Mouse (Mus musculus) kidney, postnatal 36 days (tissue): ENCODE measurements around the gene Llph.

Experiments
- DNase-seq, 2 experiments: peaks; one replicate each; pipeline ENCODE4 v3.0.0; 2021 to 2022; ENCODE audit warnings: mixed read lengths in 2 of 2

The Llph gene

GRCm38 (mm10) chr10:120219578-120220359, 7.1 kb upstream of the Llph start:
- DNase-seq: peak; percentile 16 to 24

GRCm38 (mm10) chr10:120220776-120221175, 6.1 kb upstream of the Llph start:
- DNase-seq: no peak

- DNase-seq: peak; percentile 51 to 88
Measured at GRCm38 (mm10) chr10:120231718-120232117, 4.8 kb downstream of the Llph start.

- DNase-seq: peak; percentile 57 to 82
Measured at GRCm38 (mm10) chr10:120233655-120234367, 6.9 kb downstream of the Llph start.

DNA sequence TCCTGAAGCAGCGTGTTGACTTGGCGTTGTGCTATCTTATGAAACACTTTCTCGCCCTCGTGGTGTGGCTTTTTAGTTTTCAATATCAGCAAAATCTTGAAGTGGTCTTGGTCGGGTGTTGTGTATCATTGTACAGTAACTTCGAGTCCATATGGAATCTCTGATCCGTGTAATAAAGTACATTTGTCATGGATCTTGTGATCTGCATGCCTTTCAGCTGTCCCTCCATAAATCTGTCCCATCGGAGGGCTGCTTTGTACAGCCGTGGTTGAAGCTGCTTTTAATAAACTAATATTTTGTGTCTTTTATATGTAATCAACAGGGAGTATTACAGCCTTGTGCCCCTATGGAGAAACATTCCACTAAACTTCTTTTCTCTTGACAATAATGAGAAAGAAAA, 10.0 kb downstream of the Llph start:
- DNase-seq: no peak

GRCm38 (mm10) chr10:120238241-120238640, 11.4 kb downstream of the Llph start:
- no peak for DNase-seq

- no peak for DNase-seq
Measured at GRCm38 (mm10) chr10:120239476-120239875, 12.6 kb downstream of the Llph start.

- no peak for DNase-seq
Measured at GRCm38 (mm10) chr10:120242421-120242820, 15.6 kb downstream of the Llph start.

GRCm38 (mm10) chr10:120245681-120246080, 18.8 kb downstream of the Llph start:
- DNase-seq: no peak

DNA sequence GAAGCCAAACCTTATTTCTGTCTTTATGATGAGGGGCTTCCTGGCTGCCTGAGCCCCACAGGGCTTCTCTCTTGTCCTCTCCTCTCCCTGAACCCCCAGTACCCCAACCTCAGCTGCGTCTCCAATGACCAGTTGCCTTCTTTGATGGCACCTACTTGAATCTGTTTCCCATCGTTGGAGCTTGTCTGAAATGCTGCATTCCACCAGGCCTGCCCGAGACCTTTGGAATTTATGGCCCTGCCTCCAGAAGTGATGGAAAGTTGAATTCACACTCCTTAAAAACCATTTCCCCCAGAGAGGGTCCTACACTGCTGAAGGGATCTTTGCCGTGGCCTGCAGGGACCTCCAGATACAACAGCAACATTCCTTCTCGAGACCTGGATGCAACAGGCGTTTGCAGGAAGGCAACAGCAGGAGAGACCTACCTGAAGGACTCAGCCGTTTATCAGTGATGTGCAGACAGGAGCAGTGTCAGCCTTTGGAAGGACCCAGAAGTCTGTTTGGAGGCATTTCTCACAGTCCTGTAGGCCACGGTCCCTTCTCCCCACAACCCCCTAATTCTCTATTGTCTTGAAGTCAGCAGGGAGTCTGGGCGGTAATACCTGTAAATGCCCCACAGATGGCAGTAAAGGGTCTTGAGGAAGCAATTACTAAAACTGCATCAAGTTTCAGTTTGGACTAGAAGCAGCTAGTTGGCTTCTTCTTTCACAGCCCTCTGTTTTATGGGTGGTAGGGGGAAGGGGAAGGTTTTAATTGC, 20.3 kb downstream of the Llph start:
- peak; percentile 49 to 54 for DNase-seq

DNA sequence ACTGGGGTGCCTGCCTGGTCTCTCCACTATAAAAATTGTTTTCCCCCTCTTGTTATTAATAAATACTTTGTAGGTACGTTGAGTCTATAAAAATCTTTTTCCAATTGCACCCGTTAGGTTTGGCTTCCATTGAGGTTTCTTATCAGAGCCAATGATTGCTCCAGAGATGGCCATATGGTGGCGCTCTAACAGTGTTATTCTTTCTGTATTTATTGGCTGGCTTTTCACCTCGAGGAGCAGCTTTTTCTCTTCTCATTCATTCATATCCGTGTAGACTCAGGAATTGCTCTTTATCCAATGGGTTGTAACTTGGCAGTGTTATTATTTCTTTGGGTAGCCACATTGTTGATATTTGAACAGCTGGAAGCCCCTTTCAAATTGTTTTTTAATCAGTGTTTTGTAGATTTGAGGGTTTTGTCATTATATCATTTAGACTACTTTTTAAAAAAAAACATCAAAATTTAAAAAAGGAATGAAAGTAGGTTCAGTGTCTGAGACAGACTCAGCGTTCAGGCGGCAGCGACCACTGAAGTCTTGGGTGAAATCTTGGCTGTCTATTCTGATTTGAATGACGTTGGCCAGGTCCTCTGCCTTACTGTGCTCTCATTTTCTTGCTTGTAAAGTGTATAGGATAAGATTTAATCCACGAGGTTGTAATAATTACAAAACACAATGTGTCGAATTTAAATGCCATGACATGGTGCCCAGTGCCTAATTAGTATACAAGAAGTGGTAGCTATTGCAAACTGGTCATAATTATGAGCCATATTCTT, 24.2 kb downstream of the Llph start:
- no peak for DNase-seq

GRCm38 (mm10) chr10:120251791-120252190, 24.9 kb downstream of the Llph start:
- no peak for DNase-seq

- DNase-seq: no peak
Measured at GRCm38 (mm10) chr10:120252800-120253199, 25.9 kb downstream of the Llph start.

DNA sequence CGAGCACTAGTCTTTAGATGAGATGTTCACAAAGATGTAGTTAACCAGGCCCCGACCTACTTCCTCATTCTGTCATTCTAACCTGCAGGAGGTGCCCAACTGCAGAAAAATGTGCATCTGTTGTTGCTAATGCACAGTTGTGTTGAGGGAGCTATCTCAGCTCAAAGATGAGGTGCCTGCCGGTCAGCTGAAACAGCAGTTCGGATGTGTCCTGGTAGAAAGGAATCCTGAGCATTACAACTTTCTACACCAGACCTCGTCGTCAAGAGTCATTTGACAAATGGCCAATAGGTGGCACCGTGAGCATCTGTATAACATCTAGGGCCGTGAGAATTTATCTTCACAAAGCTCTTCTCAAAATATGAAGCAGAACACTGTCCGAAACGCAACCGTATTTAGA, 30.4 kb downstream of the Llph start:
- peak; percentile 58 to 79 for DNase-seq

DNA sequence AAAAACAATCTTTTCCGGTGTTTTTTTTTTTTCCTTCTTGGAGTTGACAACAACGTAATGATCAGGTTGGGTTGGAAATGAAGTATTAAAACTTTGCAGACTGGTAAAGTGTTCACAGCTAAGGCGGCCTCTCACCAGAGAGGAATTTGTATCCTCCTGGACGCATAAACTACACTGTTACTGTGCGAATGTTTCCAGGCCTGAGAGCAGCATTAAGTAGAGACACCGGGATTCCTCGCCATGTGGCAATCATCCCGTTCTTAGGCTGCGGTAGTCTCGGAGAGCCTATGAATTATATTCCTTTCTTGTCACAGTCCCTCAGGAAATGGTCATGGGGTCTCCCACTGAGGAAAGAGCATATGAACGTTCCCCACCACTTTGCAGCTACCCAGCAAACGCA, 40.9 kb downstream of the Llph start:
- DNase-seq: no peak

- DNase-seq: peak in 1 of 2 experiments; percentile 18
Measured at GRCm38 (mm10) chr10:120269946-120270345, 43.1 kb downstream of the Llph start.

DNA sequence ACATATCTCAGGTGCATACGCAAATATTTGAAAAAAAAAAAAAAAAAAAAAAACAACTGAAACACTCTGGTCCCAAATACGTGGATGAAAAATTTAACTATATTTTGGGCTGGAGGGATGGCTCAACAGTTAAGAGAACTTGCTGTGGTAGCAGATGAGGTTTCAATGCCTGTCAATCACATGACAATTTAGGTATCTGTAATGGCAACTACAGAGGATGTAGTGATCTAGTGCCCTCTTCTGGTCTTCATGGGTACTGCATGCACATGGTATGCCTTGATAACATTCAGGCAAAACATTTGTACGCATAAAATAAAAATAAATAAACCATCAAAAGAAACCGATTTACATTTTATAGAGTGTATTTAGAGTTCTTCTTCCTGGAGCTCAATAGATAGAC, 43.9 kb downstream of the Llph start:
- DNase-seq: peak; percentile 47 to 80

- DNase-seq: no peak
Measured at GRCm38 (mm10) chr10:120271318-120271717, 44.4 kb downstream of the Llph start.

- DNase-seq: no peak
Measured at GRCm38 (mm10) chr10:120271879-120272269, 45.0 kb downstream of the Llph start.

DNA sequence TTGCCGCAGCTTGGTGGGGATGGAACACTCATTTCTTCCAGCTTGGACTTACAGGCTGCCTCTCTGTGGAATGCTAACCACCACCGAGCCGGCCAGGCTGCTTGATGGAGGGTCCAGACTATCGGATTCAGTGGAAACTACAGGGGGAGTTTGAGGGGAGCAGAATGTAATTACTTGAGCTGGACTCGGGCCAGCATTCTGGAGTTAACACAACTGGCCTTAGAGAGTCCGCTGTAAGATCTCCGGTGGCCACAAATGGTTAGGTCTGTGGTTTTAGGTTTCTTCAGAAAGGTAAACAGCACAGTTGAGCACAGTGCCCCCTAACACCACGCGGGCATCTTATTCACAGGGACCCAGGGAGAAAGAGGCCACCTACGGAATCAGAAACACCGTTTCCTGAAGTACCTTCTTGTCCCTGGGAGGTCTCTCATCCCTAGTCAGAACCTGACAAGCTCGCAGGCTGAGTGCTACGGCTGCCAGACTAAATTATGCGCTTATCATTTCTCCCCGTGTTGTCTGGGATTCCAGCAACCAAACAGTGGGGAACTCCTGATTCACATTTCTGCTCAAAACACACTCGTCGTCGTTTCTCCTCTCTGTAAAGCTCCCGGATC, 45.5 kb downstream of the Llph start:
- DNase-seq: peak in 1 of 2 experiments; percentile 10

GRCm38 (mm10) chr10:120273335-120273734, 46.5 kb downstream of the Llph start:
- no peak for DNase-seq

GRCm38 (mm10) chr10:120279482-120280128, 52.7 kb downstream of the Llph start:
- peak; percentile 9 for DNase-seq
